Mouse (Mus musculus): ENCODE data around the gene Arid2.

Arid2 gene

DNA sequence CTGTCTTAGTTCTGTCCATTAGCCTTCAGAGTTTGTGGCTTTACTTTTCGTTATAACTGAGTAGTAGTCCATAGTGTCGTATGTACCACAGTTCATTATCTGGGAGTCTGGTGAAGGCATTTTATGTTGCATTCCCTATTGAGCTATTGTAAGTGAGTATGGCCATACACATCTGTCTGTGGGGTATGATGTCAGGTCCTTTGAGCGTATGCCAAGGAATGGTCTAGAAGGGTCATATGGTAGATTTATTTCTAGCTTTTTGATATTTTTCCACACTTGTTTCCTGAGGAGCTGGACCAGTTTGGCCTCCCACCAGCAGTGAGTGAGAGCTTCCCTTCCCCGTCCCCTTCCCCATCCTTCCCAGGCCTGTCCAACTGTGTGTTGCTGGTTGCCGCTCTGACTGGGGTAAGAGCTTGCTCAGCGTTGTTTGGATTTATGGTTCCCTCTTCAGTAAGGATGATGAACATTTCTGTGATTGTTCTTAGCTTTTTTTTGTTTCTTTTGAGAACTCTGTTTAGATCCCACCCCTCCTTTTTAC, 58.1 kb downstream of the Arid2 start:
- DNase-seq, result peak; percentile 65

DNA sequence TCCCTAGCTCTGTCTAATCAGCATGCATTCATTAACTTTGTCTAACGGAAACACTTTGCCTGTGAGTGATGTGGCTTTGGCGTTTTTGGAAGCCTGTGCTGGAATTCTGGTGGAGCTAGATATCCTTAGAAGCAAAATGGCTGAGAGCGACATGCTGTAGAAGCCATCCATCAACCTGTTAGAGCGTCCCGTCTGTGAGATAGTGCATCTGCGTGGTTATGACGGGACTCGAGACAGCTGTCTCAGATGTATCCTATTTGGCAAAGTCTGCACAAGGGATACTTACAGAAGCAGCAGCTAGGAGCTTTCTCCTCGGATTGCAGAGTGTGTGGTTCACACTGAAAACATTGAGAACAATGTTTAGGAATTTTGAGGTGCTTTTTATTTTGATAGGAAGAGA, 64.1 kb downstream of the Arid2 start:
- no peak for DNase-seq

DNA sequence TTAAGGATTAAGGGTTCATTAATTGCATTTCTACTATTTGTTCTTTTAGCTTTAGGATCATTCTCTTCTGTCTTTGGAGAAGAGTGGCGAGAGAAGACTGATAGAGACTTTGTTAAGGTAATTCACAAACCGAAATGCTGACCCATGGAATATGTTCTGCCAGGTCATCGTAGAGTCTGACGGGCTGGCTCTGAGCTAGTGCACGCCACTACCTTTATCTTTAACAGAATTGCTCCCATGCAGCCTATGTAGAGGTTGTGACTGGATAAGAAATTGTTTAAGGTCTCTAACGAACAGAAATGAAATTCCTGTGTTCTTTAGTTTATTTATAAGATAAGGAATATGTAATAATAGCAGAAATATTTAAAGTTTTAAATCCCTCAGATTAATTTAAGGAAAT, 71.6 kb downstream of the Arid2 start:
- no peak for DNase-seq

DNA sequence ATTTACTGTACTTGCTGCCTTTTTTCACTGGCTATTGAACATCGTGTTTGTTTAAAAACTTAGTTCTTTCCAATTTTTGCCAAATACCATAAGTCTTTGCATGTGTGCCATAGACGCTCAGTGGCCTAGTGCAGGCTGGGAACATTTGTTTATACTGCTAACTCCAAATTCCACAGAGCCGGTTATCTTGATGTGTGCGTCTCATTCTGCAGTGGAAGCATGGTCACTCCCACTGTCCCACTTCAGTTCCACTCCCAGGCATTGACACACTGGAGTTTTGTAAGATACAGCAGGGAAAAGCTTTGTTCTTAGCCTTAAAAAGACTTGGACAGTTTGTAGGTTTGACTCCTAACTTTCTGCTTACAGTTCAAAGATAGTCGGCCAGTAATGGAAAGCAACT, 73.3 kb downstream of the Arid2 start:
- no peak for DNase-seq

DNA sequence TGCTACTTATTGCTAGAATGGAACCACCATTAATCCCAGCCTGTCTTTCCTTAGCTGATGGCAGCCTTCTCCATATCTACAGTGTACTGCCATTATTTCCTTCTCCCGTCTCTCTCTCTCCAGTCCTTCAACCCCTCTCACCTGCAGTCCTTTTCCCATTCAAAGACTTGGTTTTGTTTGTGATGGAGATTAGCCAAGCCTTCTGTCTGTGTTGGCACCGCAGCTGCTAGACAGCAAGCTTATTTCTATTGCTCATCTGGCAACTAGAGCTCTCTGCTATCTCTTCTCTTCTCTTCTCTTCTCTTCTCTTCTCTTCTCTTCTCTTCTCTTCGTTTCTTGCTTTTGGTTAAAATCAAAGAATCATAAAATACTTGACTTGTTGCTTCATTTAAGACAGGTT, 78.0 kb downstream of the Arid2 start:
- no peak for DNase-seq

DNA sequence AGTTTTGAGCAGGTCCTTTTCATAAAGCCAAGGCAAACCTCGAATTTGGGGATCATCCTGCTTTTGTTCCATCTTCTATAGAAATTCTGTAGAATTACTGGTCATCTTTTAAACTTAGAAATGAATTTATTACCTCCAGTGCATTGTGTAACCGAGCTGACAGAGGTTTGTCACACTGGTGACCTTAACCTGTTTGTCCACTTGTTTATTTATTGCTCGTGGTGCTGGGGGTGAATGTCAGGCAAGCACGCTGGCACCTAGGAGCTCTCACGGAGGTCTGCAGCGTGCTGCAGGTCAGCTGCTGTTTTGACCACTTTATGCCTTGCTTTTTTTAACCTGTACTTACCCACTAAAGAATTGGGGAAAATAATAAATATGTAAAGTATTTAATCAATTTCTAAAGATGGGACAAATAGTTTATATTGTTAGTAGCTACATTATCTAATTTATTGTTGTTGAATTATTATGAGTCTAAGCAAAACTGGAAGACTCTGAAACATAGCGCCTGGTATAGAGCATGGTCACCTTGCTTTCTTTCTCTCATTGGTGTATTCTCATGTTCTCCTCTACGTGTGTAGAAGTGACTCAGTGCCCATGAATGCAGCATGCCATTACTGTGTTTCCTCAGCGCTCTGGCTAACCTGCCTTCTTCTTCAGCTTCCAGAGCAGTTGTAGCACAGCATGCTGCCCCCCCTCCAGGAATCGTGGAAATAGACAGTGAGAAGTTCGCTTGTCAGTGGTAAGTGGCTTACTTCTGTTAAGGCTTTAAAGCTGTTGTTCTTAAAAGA, 79.1 kb downstream of the Arid2 start:
- DNase-seq, result no peak

DNA sequence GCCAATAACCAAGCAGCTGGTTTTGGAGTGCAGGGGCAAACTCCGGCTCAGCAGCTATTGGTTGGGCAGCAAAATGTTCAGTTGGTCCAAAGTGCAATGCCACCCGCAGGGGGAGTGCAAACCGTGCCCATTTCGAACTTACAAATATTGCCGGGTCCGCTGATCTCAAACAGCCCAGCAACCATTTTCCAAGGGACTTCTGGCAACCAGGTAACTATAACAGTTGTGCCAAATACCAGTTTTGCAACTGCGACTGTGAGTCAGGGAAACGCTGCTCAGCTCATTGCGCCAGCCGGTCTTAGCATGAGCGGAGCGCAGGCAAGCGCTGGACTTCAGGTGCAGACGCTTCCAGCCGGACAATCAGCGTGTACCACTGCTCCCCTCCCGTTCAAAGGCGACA, 84.0 kb downstream of the Arid2 start:
- DNase-seq, result no peak

DNA sequence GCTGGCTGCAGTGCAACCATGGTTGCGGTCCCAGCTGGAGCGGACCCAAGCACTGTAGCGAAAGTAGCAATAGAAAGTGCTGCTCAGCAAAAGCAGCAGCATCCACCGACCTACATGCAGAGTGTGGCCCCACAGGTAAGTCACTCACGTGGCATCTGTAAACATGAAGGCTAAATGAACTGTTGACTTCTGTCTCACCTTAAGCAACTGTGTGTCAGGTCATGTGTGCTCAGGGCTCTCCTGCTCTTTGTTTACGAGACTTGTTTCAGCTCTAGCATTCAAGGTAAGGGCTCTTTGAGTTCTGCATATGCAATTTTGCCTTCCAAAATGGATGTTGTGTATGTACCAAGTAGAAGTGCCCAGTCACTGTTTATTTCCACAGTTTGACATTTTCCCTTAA, 85.3 kb downstream of the Arid2 start:
- DNase-seq, result no peak

DNA sequence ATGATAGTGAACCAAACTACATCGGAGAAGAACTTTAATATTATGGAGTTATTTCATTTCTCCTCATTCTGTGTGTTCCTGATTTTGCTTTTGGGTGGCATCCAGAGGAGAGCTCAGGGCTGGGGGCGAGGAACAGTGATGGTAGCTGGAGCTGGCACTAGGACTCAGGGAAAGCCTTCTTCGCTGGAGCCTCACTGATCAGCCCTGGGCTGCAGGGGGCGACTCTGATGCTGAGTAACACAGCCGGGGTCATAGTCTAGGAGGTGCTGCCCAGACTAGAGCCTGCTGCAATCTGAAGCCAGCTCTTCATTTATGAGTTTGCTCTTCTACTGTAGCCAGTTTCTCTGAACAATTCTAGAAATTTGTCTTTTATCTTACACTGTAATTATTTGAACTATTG, 85.8 kb downstream of the Arid2 start:
- peak; percentile 32 for DNase-seq

DNA sequence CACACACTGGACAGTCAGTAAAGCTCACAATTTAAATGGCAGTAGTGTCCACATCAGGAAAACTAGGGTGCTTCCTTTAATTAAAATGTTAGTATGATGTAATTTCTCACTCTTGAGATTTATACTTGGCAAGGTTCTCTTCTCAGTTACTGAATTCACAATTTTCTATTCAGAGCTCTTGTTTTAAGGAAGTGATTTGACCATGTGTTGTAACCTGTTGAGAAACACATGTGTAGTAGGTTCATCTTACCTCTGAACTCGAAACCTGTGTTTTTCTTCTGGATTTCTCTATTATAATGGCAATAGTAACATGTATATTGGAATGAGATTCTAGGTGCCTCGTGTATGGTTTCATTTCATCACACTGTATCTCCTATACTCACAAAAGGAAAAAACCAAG, 88.9 kb downstream of the Arid2 start:
- DNase-seq, result no peak

DNA sequence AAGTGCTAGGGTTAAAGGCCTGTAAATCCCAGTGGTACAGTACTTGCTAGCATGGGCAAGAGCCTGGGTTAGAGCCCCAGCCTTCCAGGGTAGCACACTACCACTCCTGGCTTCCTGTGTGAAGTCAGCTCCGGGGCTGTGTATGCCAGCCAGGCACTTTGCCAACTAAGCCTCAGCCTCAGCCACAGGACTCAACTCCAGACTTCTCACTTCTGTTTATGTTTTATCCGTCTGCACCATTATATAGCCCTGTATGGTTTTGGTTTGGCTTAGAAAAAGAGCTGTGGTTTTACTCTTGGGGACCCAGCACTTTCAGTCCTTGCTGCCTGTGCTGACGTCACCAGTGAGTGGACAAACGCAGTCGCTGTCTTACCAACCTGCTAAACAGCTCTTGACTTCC, 89.9 kb downstream of the Arid2 start:
- DNase-seq, result peak; percentile 30

DNA sequence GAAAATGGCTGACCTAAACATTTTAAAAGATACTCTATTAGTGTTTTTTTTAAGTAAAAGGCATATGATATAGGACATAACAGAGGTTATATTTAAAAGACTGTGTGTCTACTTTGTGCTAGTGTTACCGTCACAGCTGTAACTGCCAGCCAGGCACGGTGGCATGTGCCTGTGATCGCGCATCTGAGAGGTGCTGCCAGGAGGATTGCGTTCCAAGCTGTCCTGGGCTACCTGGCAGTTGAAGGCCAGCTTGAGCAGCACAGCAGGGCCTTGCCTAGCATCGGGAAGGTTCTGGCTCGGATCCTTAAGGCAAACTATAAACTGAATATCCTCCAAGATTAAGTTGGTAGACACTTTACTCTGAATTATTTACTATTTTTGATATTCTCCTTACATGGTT, 90.4 kb downstream of the Arid2 start:
- DNase-seq, result no peak

DNA sequence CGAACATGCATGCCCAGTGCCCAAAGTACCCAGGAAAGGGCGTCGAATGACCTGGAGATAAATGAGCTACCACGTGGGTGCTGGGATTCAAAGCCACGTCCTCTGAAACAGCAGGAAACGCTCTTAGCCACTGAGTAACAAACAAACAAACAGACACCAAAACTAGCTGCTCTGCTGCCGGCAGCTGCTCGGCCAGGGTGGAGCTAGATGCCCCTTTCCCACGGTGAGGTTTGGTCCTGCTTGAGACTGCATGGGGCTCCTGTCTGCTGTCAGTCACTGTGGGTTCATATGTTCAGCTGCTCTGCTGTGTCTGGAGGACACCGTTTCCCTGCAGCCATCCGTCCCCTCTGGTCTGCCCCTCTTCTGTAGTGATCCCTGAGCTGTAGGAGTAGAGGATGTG, 94.9 kb downstream of the Arid2 start:
- no peak for DNase-seq

DNA sequence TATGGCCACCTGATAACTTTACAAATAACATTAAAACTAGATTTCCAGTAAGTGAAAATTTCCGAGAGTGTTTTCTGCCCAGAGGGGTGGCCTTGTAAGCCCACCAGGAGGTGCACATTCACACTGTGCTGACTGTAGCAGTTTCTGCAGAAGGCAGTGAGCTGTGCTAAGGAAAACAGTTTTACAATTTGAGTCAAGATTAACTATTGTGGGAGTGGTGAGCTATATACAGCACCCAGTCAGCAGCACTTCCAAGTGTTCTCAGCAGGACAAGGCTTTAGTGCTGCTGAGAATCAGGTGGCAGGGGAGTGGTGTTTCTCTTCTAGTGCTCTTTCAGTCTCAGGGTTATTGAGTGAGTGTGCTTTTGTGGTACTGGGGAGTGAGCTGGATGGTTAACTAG, 101.2 kb downstream of the Arid2 start:
- no peak for DNase-seq

DNA sequence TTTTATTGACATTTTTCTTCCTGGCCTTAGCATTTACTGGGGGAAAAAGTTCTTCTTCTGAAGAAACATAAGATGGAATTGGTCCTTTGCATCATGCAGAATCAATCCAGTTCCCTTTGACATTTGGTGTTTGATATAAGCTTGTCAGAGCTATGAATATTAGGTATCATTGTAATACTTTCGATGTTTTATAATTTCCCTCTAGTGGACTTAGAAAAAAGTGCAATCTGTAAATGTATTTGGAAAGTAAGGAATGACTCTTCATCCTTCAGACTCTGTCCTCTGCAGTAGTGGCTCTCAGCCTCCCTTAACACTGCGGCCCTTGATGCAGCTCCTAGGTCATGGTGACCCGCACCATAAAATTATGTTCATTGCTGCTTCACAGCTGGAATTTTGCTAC, 105.6 kb downstream of the Arid2 start:
- DNase-seq, result no peak

DNA sequence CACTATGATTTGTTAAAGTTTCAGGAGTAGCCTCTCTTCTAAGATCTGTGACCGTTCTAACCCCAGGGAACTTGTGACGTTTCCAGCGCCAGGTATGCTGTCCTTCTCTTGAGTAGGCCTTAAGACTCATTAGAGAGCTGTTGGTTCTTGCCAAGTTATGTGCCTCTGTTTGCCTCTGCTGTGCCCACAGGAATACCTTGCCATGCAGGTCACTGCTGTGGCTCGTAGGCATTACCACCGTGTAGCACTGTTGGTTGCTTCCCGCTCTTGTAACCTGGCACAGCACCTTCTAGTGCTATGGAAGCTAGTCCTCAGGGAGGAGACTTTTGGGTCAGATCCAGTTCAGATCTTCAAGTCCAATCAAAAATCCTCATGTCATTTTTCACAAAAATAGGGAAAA, 107.8 kb downstream of the Arid2 start:
- DNase-seq, result no peak

DNA sequence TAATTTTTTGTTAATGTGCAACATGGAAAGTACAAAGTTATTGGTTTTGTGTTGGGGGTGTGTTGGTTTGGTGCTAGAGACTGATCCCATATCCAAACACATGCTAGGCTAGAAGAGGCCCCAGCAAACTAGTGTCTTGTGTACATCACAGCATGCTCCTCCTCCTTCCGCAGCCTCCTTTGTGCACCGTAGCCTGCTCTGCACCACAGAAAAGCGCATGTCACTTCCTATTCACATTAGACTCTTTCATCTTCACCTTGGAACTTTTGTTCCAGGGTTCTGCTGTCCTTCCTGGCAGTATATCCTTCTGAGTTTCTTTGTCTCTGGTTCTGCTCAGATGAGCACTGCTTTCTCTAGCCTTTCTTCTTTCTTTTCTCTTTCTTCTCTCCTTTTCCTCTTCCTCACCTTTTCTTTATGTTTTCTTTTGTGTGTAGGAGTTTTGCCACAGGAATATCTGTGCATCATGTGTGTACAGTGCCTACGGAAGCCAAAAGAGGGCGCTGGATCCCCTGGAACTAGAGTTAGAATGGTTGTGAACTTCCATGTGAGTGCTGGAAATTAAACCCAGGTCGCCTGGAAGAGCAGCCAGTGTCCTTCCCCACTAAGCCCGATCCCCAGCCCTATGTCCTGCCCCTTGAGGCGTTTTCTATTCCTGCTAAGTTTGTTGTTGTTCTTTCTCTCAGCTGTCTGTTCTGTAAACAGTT, 109.5 kb downstream of the Arid2 start:
- no peak for DNase-seq

DNA sequence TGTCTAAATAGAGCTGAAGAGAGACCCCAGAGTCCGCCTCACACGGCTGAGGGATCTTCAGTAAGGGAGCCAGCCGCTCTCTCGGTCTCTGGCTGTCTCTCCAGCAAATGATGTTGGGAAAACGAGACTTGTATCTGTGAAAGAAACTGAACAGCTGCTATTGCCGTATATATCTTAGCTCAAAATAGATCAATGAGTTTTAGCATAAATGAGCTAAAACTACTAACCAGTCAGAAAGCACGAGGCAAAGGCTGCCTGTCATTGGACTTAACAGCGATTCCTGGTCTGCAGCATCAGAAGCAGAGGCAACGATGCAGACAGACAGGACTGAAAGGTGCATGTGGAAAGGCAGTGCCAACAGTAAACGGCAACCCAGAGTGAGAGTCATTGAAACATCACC, 111.0 kb downstream of the Arid2 start:
- DNase-seq, result no peak

DNA sequence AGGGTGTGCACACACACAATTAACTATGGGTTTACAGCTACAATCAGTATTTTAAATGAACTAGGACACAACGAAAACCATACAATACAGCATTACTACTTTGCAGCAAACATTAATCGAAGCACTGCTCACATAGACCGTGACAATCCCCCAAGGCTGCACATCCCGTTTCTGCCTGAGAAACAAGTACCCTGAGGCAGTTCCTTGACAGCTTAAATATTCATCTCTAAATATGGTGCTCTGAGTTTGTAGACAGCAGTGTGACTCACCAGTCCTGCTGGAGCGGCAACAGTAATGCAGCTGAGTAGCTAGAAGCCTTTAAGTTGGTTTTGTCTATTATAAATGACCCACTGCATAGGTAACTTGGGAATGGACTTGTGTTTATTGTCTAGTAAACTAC, 118.2 kb downstream of the Arid2 start:
- DNase-seq, result no peak

DNA sequence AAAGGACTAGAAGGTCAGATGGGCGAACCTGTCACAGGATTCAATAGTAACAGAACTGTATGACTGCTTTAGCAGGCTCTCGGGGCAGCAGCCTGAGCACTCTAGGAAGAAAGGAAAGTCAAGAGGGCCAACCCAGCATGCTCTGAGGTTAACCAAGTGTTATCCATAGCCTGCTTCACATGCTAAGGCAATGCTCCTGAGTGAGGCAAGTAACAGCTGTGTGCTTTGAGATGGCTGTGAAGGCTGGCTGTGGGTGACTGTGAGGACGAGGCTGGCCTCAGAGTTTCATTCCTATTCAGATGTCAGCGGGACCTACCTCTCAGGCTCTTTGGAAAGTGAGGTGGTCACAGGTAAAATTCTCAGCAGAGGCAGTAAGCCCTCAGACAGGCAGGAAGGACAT, 118.9 kb downstream of the Arid2 start:
- DNase-seq, result no peak

DNA sequence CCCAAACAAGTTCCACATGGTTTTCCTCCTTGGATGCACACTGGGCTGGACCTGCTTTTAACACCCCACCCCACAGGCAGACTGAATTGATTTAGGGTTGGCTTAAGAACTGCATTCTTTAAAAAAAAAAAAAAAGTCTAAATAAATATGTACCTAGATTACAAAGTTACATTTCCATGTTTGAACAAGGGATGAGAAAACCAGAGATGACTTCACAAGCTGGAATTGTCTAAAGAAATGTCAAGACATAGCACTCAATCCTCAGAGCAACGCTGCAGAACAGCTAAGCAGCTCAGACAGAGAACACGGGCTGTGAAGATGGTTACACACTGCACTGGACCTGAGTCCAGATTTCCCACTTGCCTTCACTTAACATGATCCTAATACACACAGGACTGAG, 119.8 kb downstream of the Arid2 start:
- no peak for DNase-seq

DNA sequence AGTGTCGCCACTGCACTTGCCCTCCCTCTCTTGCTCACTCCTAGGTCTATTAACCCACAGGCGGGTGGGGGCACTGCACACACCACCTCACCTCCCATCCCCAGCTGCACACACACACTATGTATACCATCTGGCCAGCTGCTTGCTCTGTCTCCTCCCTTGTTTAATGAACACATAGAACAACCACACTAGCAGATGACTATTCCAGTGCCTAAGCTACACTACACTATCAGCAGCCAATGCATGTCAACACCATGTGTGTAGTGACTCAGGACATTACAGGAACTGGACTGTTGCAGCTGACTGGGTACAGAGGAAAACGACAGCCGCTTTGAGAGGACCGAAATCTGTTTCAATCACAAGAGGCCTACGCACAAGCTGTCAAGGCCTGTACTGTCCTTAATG, 121.4 kb downstream of the Arid2 start:
- no peak for DNase-seq

DNA sequence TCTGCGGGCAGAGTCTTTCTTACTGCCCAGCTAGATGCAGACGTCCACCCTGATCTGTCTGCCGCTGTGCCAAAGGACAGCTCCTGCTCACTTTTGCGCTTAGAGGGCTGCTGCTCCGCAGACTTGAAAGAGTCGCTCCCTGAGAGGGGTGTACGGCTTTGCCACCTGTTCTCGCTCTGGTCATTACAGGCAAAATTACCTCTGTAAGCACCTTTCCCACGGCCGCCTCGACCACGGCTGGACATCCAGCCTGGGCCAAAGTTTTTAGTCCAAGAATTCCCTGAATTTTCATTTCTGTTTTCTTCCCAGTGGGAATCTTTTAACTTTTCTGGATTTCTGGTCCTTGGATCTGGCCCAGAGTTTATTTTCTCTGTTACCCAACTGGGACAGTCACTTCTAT, 130.8 kb downstream of the Arid2 start:
- DNase-seq, result no peak

DNA sequence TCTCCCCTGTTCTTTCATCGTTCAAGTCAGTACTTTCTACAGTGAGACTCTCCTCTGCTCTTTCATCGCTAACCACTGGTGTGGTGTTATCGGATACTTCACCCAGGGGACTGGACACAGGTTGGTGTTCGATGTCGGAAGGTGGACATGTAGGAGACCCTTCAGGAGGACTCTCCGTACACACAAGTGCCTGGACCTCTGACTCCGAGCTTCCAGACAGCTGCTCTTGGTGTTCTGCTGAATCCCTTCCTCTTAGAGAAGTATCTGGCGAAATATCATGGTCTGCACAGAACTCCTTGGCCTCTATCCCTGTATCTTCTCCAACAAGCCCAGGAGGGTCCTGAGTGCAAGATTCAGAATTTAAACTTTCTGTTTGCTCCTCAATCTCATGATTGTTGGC, 132.6 kb downstream of the Arid2 start:
- no peak for DNase-seq

DNA sequence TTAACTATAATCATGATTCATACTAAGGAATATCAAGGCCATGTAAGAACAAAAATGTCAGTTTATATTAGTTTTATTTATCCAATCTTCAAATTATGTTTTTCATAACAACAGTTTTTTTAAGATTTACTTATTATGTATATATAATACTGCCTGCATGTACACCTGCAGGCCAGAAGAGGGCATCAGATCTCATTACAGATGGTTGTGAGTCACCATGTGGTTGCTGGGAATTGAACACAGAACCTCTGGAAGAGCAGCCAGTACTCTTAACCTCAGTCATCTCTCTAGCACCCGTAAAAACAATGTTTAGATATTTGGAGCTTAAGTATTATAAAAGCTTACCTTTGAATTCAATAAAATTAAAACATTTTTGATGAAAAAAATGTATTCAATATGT, 146.9 kb downstream of the Arid2 start:
- no peak for DNase-seq

All from kidney, postnatal 10 days (tissue).